Mouse (Mus musculus) myocyte (in vitro differentiated cells): ENCODE data around the gene Smyd1. TPM values are rescaled to one million over a fixed set of nuclear protein-coding genes. Genes with fewer than 3 reads are reported as not detected.
"Not testable (repeated sequence)": the region's sequence is repeated elsewhere in the genome, so short reads cannot be mapped to it uniquely, and the experiment has no call there.

Source experiments
- H3K27me3 ChIP-seq: one replicate; pipeline ENCODE4 v1.6.1; 2011; ENCODE audit not compliant: control insufficient read depth, insufficient read depth, insufficient read length
- H3K36me3 ChIP-seq: one replicate; pipeline ENCODE4 v1.6.1; 2011; ENCODE audit not compliant: control insufficient read depth, insufficient read depth
- H3K4me2 ChIP-seq: one replicate; pipeline ENCODE4 v1.6.1; 2011; ENCODE audit warnings: low read depth, control low read depth
- H3K4me3 ChIP-seq: one replicate; pipeline ENCODE4 v1.5.1; 2011; ENCODE audit warnings: mild to moderate bottlenecking, control low read depth, moderate library complexity
- H3K79me2 ChIP-seq: one replicate; pipeline ENCODE4 v1.6.1; 2011; ENCODE audit not compliant: control insufficient read depth, insufficient read depth
- H3ac ChIP-seq: one replicate; pipeline ENCODE4 v1.6.1; 2011; ENCODE audit not compliant: control insufficient read depth, insufficient read length
- CEBPB ChIP-seq: IDR thresholded peaks from 2 replicates; pipeline ENCODE4 v1.6.1; 2011; ENCODE audit warnings: mild to moderate bottlenecking, moderate library complexity; ENCODE audit not compliant: poor library complexity, insufficient read depth, severe bottlenecking
- E2F4 ChIP-seq: IDR thresholded peaks from one replicate; pipeline ENCODE4 v1.6.1; 2011; ENCODE audit warnings: mild to moderate bottlenecking, control low read depth, moderate library complexity; ENCODE audit not compliant: insufficient read depth
- MAX ChIP-seq: IDR thresholded peaks from one replicate; pipeline ENCODE4 v1.6.1; 2011; ENCODE audit warnings: low read depth, mild to moderate bottlenecking, control low read depth
- MYOD1 ChIP-seq, 3 experiments: IDR thresholded peaks; one replicate each; pipeline ENCODE4 v1.6.1; 2011; ENCODE audit warnings: control low read depth in 2 of 3, low read depth in 2 of 3, mild to moderate bottlenecking in 2 of 3, moderate library complexity in 1 of 3; ENCODE audit not compliant: insufficient read length in 2 of 3, control insufficient read depth in 1 of 3
- MYOG ChIP-seq, 3 experiments: IDR thresholded peaks; one replicate each; pipeline ENCODE4 v1.6.1; 2011; ENCODE audit warnings: control low read depth in 2 of 3, low read depth in 2 of 3, mild to moderate bottlenecking in 2 of 3; ENCODE audit not compliant: insufficient read length in 2 of 3, control insufficient read depth in 1 of 3, insufficient read depth in 1 of 3
- POLR2A ChIP-seq: IDR thresholded peaks from one replicate; pipeline ENCODE4 v1.6.1; 2011; ENCODE audit warnings: low read depth, mild to moderate bottlenecking, control low read depth, moderate library complexity; ENCODE audit not compliant: insufficient read length
- POLR2AphosphoS2 ChIP-seq: IDR thresholded peaks from one replicate; pipeline ENCODE4 v1.6.1; 2011; ENCODE audit warnings: low read depth, control low read depth; ENCODE audit not compliant: insufficient read length
- REST ChIP-seq: IDR thresholded peaks from one replicate; pipeline ENCODE4 v1.6.1; 2011; ENCODE audit warnings: mild to moderate bottlenecking, control low read depth, moderate library complexity; ENCODE audit not compliant: insufficient read depth, insufficient read length
- SRF ChIP-seq: IDR thresholded peaks from one replicate; pipeline ENCODE4 v1.6.1; 2011; ENCODE audit warnings: low read depth; ENCODE audit not compliant: control insufficient read depth, insufficient read length
- TCF12 ChIP-seq: IDR thresholded peaks from one replicate; pipeline ENCODE4 v1.6.1; 2011; ENCODE audit warnings: mild to moderate bottlenecking, control low read depth; ENCODE audit not compliant: poor library complexity, insufficient read depth, severe bottlenecking
- TCF3 ChIP-seq: IDR thresholded peaks from one replicate; pipeline ENCODE4 v1.6.1; 2011; ENCODE audit warnings: low read depth, control low read depth; ENCODE audit not compliant: insufficient read length
- USF1 ChIP-seq: IDR thresholded peaks from one replicate; pipeline ENCODE4 v1.6.1; 2011; ENCODE audit warnings: low read depth, mild to moderate bottlenecking, control low read depth, moderate library complexity
- polyA plus RNA-seq: library from polyadenylated mRNA; unstranded; fragments of >200 nt; fragmentation: generic; extraction: Trizol; gene quantifications from one replicate; pipeline ENCODE4 v1.2.1, GENCODE M21; 2012; ENCODE audit warnings: missing spikeins

Smyd1 gene
- polyA plus RNA-seq, 1 experiment = 141 TPM

DNA sequence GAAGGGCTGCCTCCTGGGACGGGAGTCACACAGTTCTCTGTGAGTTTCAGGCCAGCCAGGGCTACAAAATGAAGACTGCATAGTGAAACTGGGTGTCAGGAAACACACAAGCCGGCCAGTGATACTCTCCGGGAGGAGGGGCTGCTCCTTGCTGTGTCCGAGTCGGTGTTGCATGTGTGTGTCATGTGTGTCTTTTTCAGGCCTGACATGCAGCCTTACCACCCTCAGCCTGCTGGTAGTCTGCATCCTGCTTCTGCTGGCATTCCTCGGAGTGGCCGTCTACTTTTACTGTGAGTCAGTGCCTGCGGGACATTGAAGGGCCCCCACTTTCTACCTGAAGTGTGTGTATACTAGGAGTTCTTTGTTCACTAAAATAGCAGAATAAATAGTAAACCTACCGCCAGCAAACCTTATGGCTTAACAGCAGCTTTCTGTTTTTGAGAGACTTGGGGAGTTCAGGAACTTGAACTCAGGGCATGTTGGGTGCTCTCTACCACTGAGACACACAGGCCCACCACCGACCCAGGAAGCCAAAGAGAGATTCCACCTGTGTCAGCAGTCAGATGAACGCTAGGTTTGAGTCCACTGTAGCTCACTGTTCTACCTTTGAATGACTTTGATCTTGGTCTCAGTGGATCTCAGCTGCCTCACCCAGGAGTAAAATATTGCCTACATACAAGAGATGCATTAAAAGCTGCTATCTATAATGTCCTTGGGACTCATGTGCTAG lies 10.4 kb upstream of the Smyd1 start:
- H3K4me2 ChIP-seq = no peak overlapping the region
- no peak overlapping the region for H3K4me3 ChIP-seq
- TF ChIP-seq CEBPB = no peak
- no peak for TF ChIP-seq TCF12
- no peak for TF ChIP-seq MYOD1 (IDR thresholded peaks at IDR 0.05; ENCODE audit: control insufficient read depth in 1 of 3, insufficient read length in 2 of 3, low read depth in 2 of 3)
- TF ChIP-seq SRF = no peak
- no peak for TF ChIP-seq POLR2A
- no peak for TF ChIP-seq MYOG (IDR thresholded peaks at IDR 0.05; ENCODE audit: control insufficient read depth in 1 of 3, insufficient read depth in 1 of 3, insufficient read length in 2 of 3, low read depth in 2 of 3)
- no peak for TF ChIP-seq POLR2AphosphoS2
- TF ChIP-seq E2F4 = no peak
- no peak for TF ChIP-seq MAX
- TF ChIP-seq REST = no peak
- no peak for TF ChIP-seq TCF3
- no peak for TF ChIP-seq USF1
- H3K79me2 ChIP-seq = no peaks in the 10 kb centered on the region
- H3K36me3 ChIP-seq = no peaks in the 10 kb centered on the region
- peaks cover 35% of the 10 kb centered on the region for H3K27me3 ChIP-seq
- H3ac ChIP-seq = no peak overlapping the region

DNA sequence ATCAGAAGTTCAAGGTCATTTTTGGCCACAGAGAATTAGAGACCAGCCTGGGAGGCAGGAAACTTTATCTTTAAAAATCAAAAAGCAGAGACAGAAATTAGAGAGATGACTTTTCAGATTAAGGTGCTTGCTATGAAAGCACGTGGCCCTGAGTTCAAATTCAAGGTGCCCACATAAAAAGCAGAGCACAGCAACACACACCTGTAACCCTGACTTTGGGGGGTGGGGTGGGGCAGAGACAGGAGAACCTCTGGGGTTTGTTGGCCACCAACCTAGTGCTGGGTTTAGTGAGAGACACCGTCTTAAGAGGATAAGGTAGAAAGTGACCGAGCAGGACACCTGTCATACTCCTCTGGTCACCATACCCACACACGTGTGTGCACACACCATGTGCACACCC lies 9.5 kb upstream of the Smyd1 start:
- not testable (repeated sequence) for H3K4me2 ChIP-seq, H3K79me2 ChIP-seq, H3K4me3 ChIP-seq, H3ac ChIP-seq, H3K36me3 ChIP-seq
- H3K27me3 ChIP-seq = peaks cover 35% of the 10 kb centered on the region

DNA sequence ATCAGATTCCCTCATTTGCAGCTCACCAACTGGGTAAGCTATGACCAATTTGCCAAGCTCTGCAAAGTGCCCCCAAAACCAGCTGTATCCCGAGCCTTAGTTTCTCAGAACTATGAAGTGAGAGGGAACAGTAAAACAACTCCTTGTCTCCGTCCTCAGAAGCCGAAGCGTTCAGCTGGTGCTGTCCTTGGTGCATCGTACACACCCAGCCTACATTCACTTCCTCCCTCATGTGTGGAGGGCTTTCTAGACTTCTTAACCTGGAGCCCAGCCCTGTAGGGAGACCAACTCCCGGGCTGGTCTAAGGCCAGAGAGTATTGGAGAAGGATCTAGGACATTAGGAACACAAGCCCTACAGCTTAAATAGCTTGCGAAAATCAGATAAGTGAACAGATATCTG lies 8.5 kb upstream of the Smyd1 start:
- no peak for TF ChIP-seq REST
- TF ChIP-seq MYOD1 (IDR thresholded peaks at IDR 0.05; ENCODE audit: control insufficient read depth in 1 of 3, insufficient read length in 2 of 3, low read depth in 2 of 3) = no peak
- no peak for TF ChIP-seq TCF3
- TF ChIP-seq USF1 = no peak
- TF ChIP-seq MYOG (IDR thresholded peaks at IDR 0.05; ENCODE audit: control insufficient read depth in 1 of 3, insufficient read depth in 1 of 3, insufficient read length in 2 of 3, low read depth in 2 of 3) = no peak
- TF ChIP-seq CEBPB = no peak
- no peak for TF ChIP-seq POLR2AphosphoS2
- no peak for TF ChIP-seq SRF
- TF ChIP-seq E2F4 = no peak

DNA sequence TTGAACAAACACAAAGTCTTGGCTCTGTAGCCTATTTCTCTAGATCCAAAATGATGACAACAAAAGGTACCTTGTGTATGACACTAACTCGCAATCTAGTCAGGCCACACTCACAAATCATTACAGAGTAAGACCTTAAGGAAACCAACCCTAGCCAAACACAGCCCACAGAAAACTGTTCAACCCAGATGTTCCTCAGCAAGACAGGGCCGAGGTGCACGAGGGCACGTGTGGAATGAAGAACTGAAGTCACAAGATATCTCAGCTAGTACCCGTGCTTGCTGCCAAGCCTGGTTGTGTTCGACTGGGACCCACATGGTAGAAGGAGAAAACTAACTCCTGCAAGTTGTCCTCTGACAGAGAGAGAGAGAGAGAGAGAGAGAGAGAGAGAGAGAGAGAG lies 7.8 kb upstream of the Smyd1 start:
- no peak for TF ChIP-seq POLR2A
- TF ChIP-seq MAX = no peak
- H3K36me3 ChIP-seq = no peaks in the 10 kb centered on the region
- no peaks in the 10 kb centered on the region for H3K79me2 ChIP-seq
- H3K27me3 ChIP-seq = peaks cover 35% of the 10 kb centered on the region
- H3K4me2 ChIP-seq = no peak overlapping the region
- no peak overlapping the region for H3ac ChIP-seq
- no peak overlapping the region for H3K4me3 ChIP-seq

More for the DNA sequence above, 8.5 kb upstream of the Smyd1 start:
- H3K4me2 ChIP-seq = no peak overlapping the region
- H3K27me3 ChIP-seq = peaks cover 35% of the 10 kb centered on the region
- H3ac ChIP-seq = no peak overlapping the region
- no peak overlapping the region for H3K4me3 ChIP-seq
- H3K36me3 ChIP-seq = no peaks in the 10 kb centered on the region
- H3K79me2 ChIP-seq = no peaks in the 10 kb centered on the region

DNA sequence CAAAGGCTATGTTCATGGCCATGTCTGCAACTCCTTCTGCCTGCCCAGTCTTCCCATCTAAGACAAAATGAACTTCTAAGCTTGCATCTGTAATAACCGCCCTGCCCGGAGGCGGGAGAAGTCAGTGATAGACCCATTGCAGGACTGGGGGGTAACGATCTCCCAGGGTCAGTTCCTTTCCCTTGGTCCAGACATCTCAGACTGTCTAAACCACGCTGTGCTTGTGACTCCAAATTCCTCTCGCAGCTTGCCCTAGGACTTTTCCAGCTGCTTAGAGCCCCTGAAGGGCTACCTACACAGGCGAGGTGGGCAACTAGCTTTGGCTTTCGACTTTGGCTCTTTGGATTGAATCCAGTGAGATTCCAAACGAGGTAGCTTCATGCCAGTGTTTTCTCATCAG lies 2.8 kb upstream of the Smyd1 start:
- H3K27me3 ChIP-seq = peaks cover 7% of the 10 kb centered on the region
- no peak overlapping the region for H3K4me2 ChIP-seq
- no peak for TF ChIP-seq POLR2AphosphoS2
- TF ChIP-seq REST = no peak
- TF ChIP-seq MYOD1 (IDR thresholded peaks at IDR 0.05; ENCODE audit: control insufficient read depth in 1 of 3, insufficient read length in 2 of 3, low read depth in 2 of 3) = no peak
- no peak for TF ChIP-seq MYOG (IDR thresholded peaks at IDR 0.05; ENCODE audit: control insufficient read depth in 1 of 3, insufficient read depth in 1 of 3, insufficient read length in 2 of 3, low read depth in 2 of 3)
- TF ChIP-seq USF1 = no peak
- no peak for TF ChIP-seq SRF
- no peak for TF ChIP-seq MAX
- no peak for TF ChIP-seq CEBPB
- no peak for TF ChIP-seq TCF12
- no peak for TF ChIP-seq E2F4
- TF ChIP-seq TCF3 = no peak
- TF ChIP-seq POLR2A = no peak
- no peaks in the 10 kb centered on the region for H3K36me3 ChIP-seq
- no peak overlapping the region for H3K4me3 ChIP-seq
- H3K79me2 ChIP-seq = no peaks in the 10 kb centered on the region
- no peak overlapping the region for H3ac ChIP-seq
